Mouse (Mus musculus): ENCODE measurements around the gene Clmp. TPM values are rescaled to one million over a fixed set of nuclear protein-coding genes. Genes with fewer than 3 reads are reported as not detected.
"Not testable (repeated sequence)": the region's sequence is repeated elsewhere in the genome, so short reads cannot be mapped to it uniquely, and the experiment has no call there.

The Clmp gene
- total RNA-seq, 2 experiments from 2014 or later: 29.8 to 30.2 TPM

GRCm38 (mm10) chr9:40764887-40765580, 79.3 kb downstream of the Clmp start:
- no peak for DNase-seq (ENCODE audit: low spot score in 2 of 2)
- intact Hi-C loops (cut with DNase I): no loop called here

- peak; percentile 74 to 87 for DNase-seq (ENCODE audit: low spot score in 2 of 2)
- intact Hi-C loops (cut with DNase I): no loop called here
These were observed 79.8 kb downstream of the Clmp start for GRCm38 (mm10) chr9:40765581-40765940.

GRCm38 (mm10) chr9:40766058-40766605, 80.4 kb downstream of the Clmp start:
- intact Hi-C loops (cut with DNase I): no loop called here

GRCm38 (mm10) chr9:40767946-40768345, 82.2 kb downstream of the Clmp start:
- DNase-seq (ENCODE audit: low spot score in 2 of 2): no peak
- intact Hi-C loops (cut with DNase I): no loop called here

More at GRCm38 (mm10) chr9:40766058-40766605, 80.4 kb downstream of the Clmp start:
- DNase-seq (ENCODE audit: low spot score in 2 of 2): no peak

GRCm38 (mm10) chr9:40772246-40772645, 86.5 kb downstream of the Clmp start:
- DNase-seq (ENCODE audit: low spot score in 2 of 2): peak in 1 of 2 experiments; percentile 38
- intact Hi-C loops (cut with DNase I): no loop called here

- intact Hi-C loops (cut with DNase I); DNase-seq (ENCODE audit: low spot score in 2 of 2): not testable (repeated sequence)
These were observed 87.4 kb downstream of the Clmp start for GRCm38 (mm10) chr9:40773142-40773541.

GRCm38 (mm10) chr9:40773869-40774268, 88.1 kb downstream of the Clmp start:
- no peak for DNase-seq (ENCODE audit: low spot score in 2 of 2)
- intact Hi-C loops (cut with DNase I): no loop called here

- no peak for DNase-seq (ENCODE audit: low spot score in 2 of 2)
- intact Hi-C loops (cut with DNase I): no loop called here
These were observed 90.3 kb downstream of the Clmp start for GRCm38 (mm10) chr9:40776044-40776443.

- DNase-seq (ENCODE audit: low spot score in 2 of 2): no peak
- intact Hi-C loops (cut with DNase I): no loop called here
These were observed 90.9 kb downstream of the Clmp start for GRCm38 (mm10) chr9:40776459-40777248.

- DNase-seq (ENCODE audit: low spot score in 2 of 2): no peak
- intact Hi-C loops (cut with DNase I): no loop called here
These were observed 94.3 kb downstream of the Clmp start for GRCm38 (mm10) chr9:40780111-40780510.

- intact Hi-C loops (cut with DNase I): no loop called here
These were observed 95.3 kb downstream of the Clmp start for GRCm38 (mm10) chr9:40780892-40781725.

GRCm38 (mm10) chr9:40781726-40782581, 96.2 kb downstream of the Clmp start:
- intact Hi-C loops (cut with DNase I): no loop called here
- peak in 1 of 2 experiments; percentile 41 for DNase-seq (ENCODE audit: low spot score in 2 of 2)

More at GRCm38 (mm10) chr9:40780892-40781725, 95.3 kb downstream of the Clmp start:
- DNase-seq (ENCODE audit: low spot score in 2 of 2): no peak

- intact Hi-C loops (cut with DNase I): no loop called here
- peak in 1 of 2 experiments; percentile 43 for DNase-seq (ENCODE audit: low spot score in 2 of 2)
These were observed 98.0 kb downstream of the Clmp start for GRCm38 (mm10) chr9:40783641-40784373.

- peak in 1 of 2 experiments; percentile 50 for DNase-seq (ENCODE audit: low spot score in 2 of 2)
- intact Hi-C loops (cut with DNase I): no loop called here
These were observed 98.7 kb downstream of the Clmp start for GRCm38 (mm10) chr9:40784374-40784967.

GRCm38 (mm10) chr9:40785452-40785851, 99.7 kb downstream of the Clmp start:
- intact Hi-C loops (cut with DNase I): no loop called here
- no peak for DNase-seq (ENCODE audit: low spot score in 2 of 2)

GRCm38 (mm10) chr9:40786820-40787219, 101.1 kb downstream of the Clmp start:
- intact Hi-C loops (cut with DNase I); DNase-seq (ENCODE audit: low spot score in 2 of 2): not testable (repeated sequence)

GRCm38 (mm10) chr9:40791864-40792633, 106.3 kb downstream of the Clmp start:
- intact Hi-C loops (cut with DNase I): no loop called here
- no peak for DNase-seq (ENCODE audit: low spot score in 2 of 2)

Data from left cerebral cortex, postnatal 14 days (tissue).